Mouse (Mus musculus) limb, embryonic 14.5 days (tissue): ENCODE data around the gene Gm20765. TPM values are rescaled to one million over a fixed set of nuclear protein-coding genes. Genes with fewer than 3 reads are reported as not detected.

Experiments
- ATAC-seq: fragments of 200-750 bp; cut with Nextera tagmentation; 2 replicates; pipeline ENCODE4 v1.8.0; 2017; ENCODE audit warnings: low read depth, moderate number of reproducible peaks, moderate TSS enrichment; ENCODE audit not compliant: low FRiP score
- DNase-seq: peaks from one replicate; pipeline ENCODE4 v3.0.0-alpha.2; 2015; ENCODE audit warnings: low spot score
- H3K27ac ChIP-seq: fragments of 300-500 bp; sonication (generic); replicated peaks from 2 replicates; pipeline ENCODE4 v1.5.1; 2014; ENCODE audit warnings: low read depth, mild to moderate bottlenecking, low read length, moderate library complexity, mixed read lengths
- H3K27me3 ChIP-seq: fragments of 300-500 bp; sonication (generic); 2 replicates; pipeline ENCODE4 v1.6.1; 2014; ENCODE audit warnings: low read length, mixed read lengths; ENCODE audit not compliant: control insufficient read depth, insufficient read depth
- H3K36me3 ChIP-seq: fragments of 300-500 bp; sonication (generic); 2 replicates; pipeline ENCODE4 v1.6.1; 2014; ENCODE audit warnings: mild to moderate bottlenecking, low read length, moderate library complexity, mixed read lengths; ENCODE audit not compliant: control insufficient read depth, insufficient read depth
- H3K4me1 ChIP-seq: fragments of 300-500 bp; sonication (generic); 2 replicates; pipeline ENCODE4 v1.6.1; 2014; ENCODE audit warnings: antibody characterized with exemption, low read length, mixed read lengths; ENCODE audit not compliant: control insufficient read depth, insufficient read depth
- H3K4me2 ChIP-seq: fragments of 300-500 bp; sonication (generic); replicated peaks from 2 replicates; pipeline ENCODE4 v1.6.1; 2014; ENCODE audit warnings: low read depth, mild to moderate bottlenecking, low read length, moderate library complexity; ENCODE audit not compliant: severe bottlenecking
- H3K4me3 ChIP-seq: fragments of 300-500 bp; sonication (generic); replicated peaks from 2 replicates; pipeline ENCODE4 v1.5.1; 2014; ENCODE audit warnings: low read length
- H3K9ac ChIP-seq: fragments of 300-500 bp; sonication (generic); 2 replicates; pipeline ENCODE4 v1.6.1; 2014; ENCODE audit warnings: mild to moderate bottlenecking, low read depth, low read length, moderate library complexity; ENCODE audit not compliant: severe bottlenecking
- H3K9me3 ChIP-seq: fragments of 300-500 bp; sonication (generic); 2 replicates; pipeline ENCODE4 v1.6.1; 2016; ENCODE audit warnings: low read length; ENCODE audit not compliant: control insufficient read depth
- POLR2A ChIP-seq: fragments of 200-500 bp; IDR thresholded peaks from 2 replicates; pipeline ENCODE4 v1.8.0; 2012; ENCODE audit warnings: inconsistent platforms, mild to moderate bottlenecking, moderate library complexity, borderline replicate concordance; ENCODE audit not compliant: insufficient read depth, insufficient read length; ENCODE audit errors: extremely low read depth
- WGBS: fragments of 180-500 bp; shearing (Covaris S2); extraction: QIAGEN DNeasy Blood & Tissue Kit; methylation state at CpG from one replicate; pipeline ENCODE4 v1.1.7; 2014; 5-methylcytosine and 5-hydroxymethylcytosine counted together
- polyA plus RNA-seq, 2 experiments: library from polyadenylated mRNA; depleted of rRNA in 1 of 2; stranded (reverse) in 1 of 2; unstranded in 1 of 2; fragments of >200 nt; fragmentation: Nextera tagmentation in 1 of 2; extraction: Ambion mirVana in 1 of 2; gene quantifications; 2 replicates each; pipeline versions ENCODE4 v1.2.1 to v1.2.3; 2012 to 2014

Gm20765 gene
- polyA plus RNA-seq, 2 experiments = 0.09 TPM; not detected in 1

DNA sequence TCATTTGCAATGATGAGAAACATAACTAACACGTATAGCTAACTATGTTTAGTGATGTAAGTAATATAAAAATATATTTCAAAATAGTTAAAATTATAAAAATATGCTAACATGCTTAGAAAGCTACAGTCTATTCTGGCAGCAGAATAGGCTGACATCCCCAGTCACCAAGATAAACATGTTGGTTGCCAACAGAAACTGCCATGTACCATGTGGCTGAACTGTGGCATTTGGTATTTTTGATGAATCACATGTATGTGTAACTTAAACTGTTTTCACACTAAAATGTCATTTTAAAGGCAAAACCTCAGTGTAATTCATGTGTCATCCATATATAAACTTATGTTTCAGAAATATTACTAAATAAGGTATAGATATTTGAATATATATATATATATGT, 24.3 kb downstream of the Gm20765 start:
- WGBS = 79% methylated on average over 1 of the region's 1 CpGs
- no peaks in the 10 kb centered on the region for H3K9me3 ChIP-seq
- ATAC-seq = no peak

DNA sequence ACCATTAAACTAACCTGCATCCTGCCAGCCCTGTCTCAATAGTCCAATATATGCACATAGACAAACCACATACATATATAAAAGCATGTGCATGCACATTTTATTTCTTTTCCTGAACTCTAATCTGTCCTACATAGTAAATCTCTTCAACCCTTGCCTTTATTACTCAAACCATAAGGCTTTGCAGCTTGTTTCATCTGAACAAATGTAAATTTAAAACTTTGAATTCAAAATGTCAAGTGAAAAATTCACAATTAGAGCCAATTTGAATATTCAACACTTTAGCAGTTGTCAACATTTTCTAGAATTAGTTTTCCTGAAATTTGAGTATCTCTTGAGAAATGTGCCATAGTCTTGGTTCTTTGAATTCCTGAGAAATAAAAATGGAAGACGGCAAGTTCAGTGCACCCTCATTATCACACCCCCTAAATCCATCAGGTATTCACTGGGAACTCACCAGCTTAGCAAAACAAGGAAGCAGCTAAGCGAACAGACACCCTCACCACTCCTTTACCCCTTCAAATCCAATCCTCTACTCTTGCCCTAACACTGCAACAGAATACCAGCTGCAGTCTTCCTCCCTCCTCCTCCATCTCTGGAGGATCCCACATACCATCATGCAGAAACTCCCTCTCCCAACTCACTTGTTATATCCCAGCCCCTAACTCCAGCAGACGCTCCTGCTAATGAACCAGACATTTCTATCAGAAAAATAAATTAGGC, 25.1 kb downstream of the Gm20765 start:
- Histone ChIP-seq H3K27ac (no peak overlapping the region), H3K27me3 (no peaks in the 10 kb centered on the region), H3K4me2 (no peak overlapping the region), H3K9me3 (no peaks in the 10 kb centered on the region), H3K4me3 (no peak overlapping the region), H3K4me1 (no peaks in the 10 kb centered on the region), H3K9ac (no peak overlapping the region), H3K36me3 (no peaks in the 10 kb centered on the region)
- no peak for DNase-seq
- no peak for ATAC-seq
- 58% methylated on average over 3 of the region's 3 CpGs for WGBS
- no peak for TF ChIP-seq POLR2A

More for the DNA sequence above, 24.3 kb downstream of the Gm20765 start:
- Histone ChIP-seq H3K27me3 (no peaks in the 10 kb centered on the region), H3K27ac (no peak overlapping the region), H3K9ac (no peak overlapping the region), H3K4me1 (no peaks in the 10 kb centered on the region), H3K36me3 (no peaks in the 10 kb centered on the region), H3K4me3 (no peak overlapping the region), H3K4me2 (no peak overlapping the region)
- DNase-seq = no peak
- TF ChIP-seq POLR2A = no peak

DNA sequence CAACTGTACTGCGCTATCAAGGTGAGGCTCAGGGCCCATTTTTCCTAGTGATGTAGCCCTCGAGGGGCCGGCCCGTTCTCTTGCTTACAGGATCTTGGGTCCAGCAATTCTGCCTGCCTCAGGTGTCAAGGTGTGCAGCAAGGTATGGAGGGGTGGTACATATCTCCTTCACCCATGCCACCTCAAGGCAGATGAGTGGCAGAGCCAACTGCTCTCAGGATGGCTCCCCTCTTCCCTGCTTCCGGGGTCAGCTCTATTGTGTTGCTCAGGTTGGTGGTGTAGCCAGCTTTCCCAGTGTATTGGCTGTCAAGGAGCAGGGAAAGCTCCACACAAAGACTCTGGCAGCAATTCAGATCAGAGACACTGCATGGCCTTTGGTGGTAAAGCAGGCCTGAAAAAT, 29.2 kb downstream of the Gm20765 start:
- no peak overlapping the region for H3K9ac ChIP-seq
- no peak overlapping the region for H3K27ac ChIP-seq
- no peaks in the 10 kb centered on the region for H3K9me3 ChIP-seq
- no peak overlapping the region for H3K4me2 ChIP-seq
- no peak overlapping the region for H3K4me3 ChIP-seq
- TF ChIP-seq POLR2A = no peak
- H3K36me3 ChIP-seq = no peaks in the 10 kb centered on the region
- H3K4me1 ChIP-seq = no peaks in the 10 kb centered on the region
- no peaks in the 10 kb centered on the region for H3K27me3 ChIP-seq
- ATAC-seq (no peak), DNase-seq (no peak)
- WGBS = 95% methylated on average over 5 of the region's 5 CpGs

DNA sequence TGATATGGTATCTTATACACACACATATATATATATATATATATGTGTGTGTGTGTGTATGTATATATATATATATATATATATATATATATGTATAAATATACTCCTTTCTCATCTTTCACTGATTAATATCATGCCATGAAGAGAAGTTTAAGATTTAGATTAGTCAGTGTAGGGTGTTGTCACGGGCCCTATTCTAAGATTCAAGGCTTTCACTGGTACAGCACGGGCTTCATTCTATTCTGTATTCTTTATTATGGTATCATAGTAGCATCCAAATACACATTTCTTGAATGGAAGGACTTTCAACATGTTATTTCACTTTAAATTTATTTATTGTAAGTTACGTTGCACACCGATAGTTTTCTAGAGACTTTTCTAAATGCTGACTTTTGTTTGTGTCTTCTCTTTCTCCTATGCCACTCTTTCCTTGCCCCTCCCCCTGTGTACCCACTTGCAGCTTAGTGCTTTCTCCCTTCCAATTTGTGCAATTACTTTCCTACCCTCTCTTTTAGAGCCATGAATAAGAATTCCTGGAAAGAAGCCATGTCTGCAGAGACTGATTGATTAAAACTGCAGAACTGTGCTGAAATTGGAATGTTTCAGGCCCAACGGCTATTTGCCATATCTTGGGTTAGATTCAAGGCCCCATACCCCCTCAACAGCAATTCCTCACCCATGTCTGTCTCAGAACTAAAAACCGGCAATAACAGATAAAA, 35.1 kb downstream of the Gm20765 start:
- 61% methylated on average over 6 of the region's 6 CpGs for WGBS
- DNase-seq = peak; percentile 37

More for the DNA sequence above, 35.1 kb downstream of the Gm20765 start:
- H3K27me3 ChIP-seq = no peaks in the 10 kb centered on the region
- no peak for ATAC-seq
- no peaks in the 10 kb centered on the region for H3K36me3 ChIP-seq
- no peak overlapping the region for H3K4me2 ChIP-seq
- no peak overlapping the region for H3K9ac ChIP-seq
- no peak overlapping the region for H3K4me3 ChIP-seq
- TF ChIP-seq POLR2A = no peak
- no peak overlapping the region for H3K27ac ChIP-seq
- H3K4me1 ChIP-seq = no peaks in the 10 kb centered on the region
- H3K9me3 ChIP-seq = peaks cover 5% of the 10 kb centered on the region

Other genes starting within 250 kb of the Gm20765 start
- gene Gm21293, start 42.5 kb upstream of the Gm20765 start, polyA plus RNA-seq (2012; rRNA removed) = not detected in 2 replicates
- gene Gm21293, start 42.5 kb upstream of the Gm20765 start, polyA plus RNA-seq (2014; fragmentation: Nextera tagmentation; extraction: Ambion mirVana) = not detected in 2 replicates
- not detected in 2 replicates for gene Gm6763, start 34.0 kb upstream of the Gm20765 start, polyA plus RNA-seq (2012; rRNA removed)
- not detected in 2 replicates for gene Gm6763, start 34.0 kb upstream of the Gm20765 start, polyA plus RNA-seq (2014; fragmentation: Nextera tagmentation; extraction: Ambion mirVana)
- gene Gm8764, start 25.5 kb upstream of the Gm20765 start, polyA plus RNA-seq (2012; rRNA removed) = not detected in 2 replicates
- gene Gm8764, start 25.5 kb upstream of the Gm20765 start, polyA plus RNA-seq (2014; fragmentation: Nextera tagmentation; extraction: Ambion mirVana) = not detected in 2 replicates
- not detected in 2 replicates for gene Gm21304, start 17.0 kb upstream of the Gm20765 start, polyA plus RNA-seq (2012; rRNA removed)
- gene Gm21304, start 17.0 kb upstream of the Gm20765 start, polyA plus RNA-seq (2014; fragmentation: Nextera tagmentation; extraction: Ambion mirVana) = not detected in 2 replicates
- gene Gm21312, start 8.5 kb upstream of the Gm20765 start, polyA plus RNA-seq (2012; rRNA removed) = 0.09 TPM in 1 of 2 replicates, not detected in the other
- gene Gm21312, start 8.5 kb upstream of the Gm20765 start, polyA plus RNA-seq (2014; fragmentation: Nextera tagmentation; extraction: Ambion mirVana) = not detected in 2 replicates
- gene Gm4340, start 8.5 kb downstream of the Gm20765 start, polyA plus RNA-seq (2012; rRNA removed) = not detected in 2 replicates
- gene Gm4340, start 8.5 kb downstream of the Gm20765 start, polyA plus RNA-seq (2014; fragmentation: Nextera tagmentation; extraction: Ambion mirVana) = not detected in 2 replicates